Mouse (Mus musculus) hematopoietic stem cell, adult 5-6 weeks (primary cell): ENCODE results near the gene Esrrg. TPM values are rescaled to one million over a fixed set of nuclear protein-coding genes. Genes with fewer than 3 reads are reported as not detected.

Experiments used
- ATAC-seq, 2 experiments: fragments of 125-278 bp in 1 of 2; replicated peaks in 1 of 2; 2 replicates each; pipeline ENCODE4 v1.8.0; 2016 to 2017; ENCODE audit warnings: inconsistent platforms in 2 of 2, mild to moderate bottlenecking in 2 of 2, moderate number of reproducible peaks in 2 of 2, low read depth in 1 of 2, moderate TSS enrichment in 1 of 2; ENCODE audit not compliant: low FRiP score in 2 of 2, poor library complexity in 2 of 2, severe bottlenecking in 2 of 2, insufficient read depth in 1 of 2, low TSS enrichment in 1 of 2
- total RNA-seq: library from RNA; stranded (forward); fragments of 172-1452, 232-1000 nt; gene quantifications from 2 replicates; pipeline ENCODE4 v1.2.3, GENCODE M21; 2017

Esrrg gene
- total RNA-seq, 1 experiment from 2014 or later: 0.30 TPM

- no peak for ATAC-seq
Measured at GRCm38 (mm10) chr1:188261903-188262682, 653.5 kb downstream of the Esrrg start, which contains the start of gene Ush2a. TSS of gene Ush2a (plus strand) at chr1:188262023.
